Mouse (Mus musculus) gastrocnemius, adult 18-20 months (tissue): ENCODE results near the gene Hist1h3h. TPM values are rescaled to one million over a fixed set of nuclear protein-coding genes. Genes with fewer than 3 reads are reported as not detected.

ENCODE experiments used
- microRNA-seq: library from miRNA; unstranded; fragments of <30 nt; microRNA quantifications from one replicate; pipeline ENCODE4 v1.2.0, GENCODE M21; 2021
- total RNA-seq, 2 experiments: library from RNA; stranded (reverse); gene quantifications; 2 replicates each; pipeline ENCODE4 v1.2.3; 2021

The Hist1h3h gene
- total RNA-seq, 2 experiments from 2014 or later = 2.3 TPM; not detected in 1

Small RNA genes within 50 kb of the gene (microRNA-seq; reads per million reads assigned to microRNA genes)
- gene Gm44357 (not detected), gene Gm44367 (not detected), gene Gm44454 (not detected)

Other genes with a start within 250 kb of the Hist1h3h start
- under 1 TPM; 0.19 to 0.21 TPM for gene Nkapl, start 249.2 kb upstream of the Hist1h3h start, total RNA-seq
- gene Zkscan4, start 238.8 kb upstream of the Hist1h3h start, total RNA-seq = under 1 TPM; 0.40 to 0.73 TPM
- gene Gm10065, start 238.2 kb upstream of the Hist1h3h start, total RNA-seq = not detected
- 10 to 100 TPM; 22.8 to 23.3 TPM for gene AK157302, start 222.4 kb upstream of the Hist1h3h start, total RNA-seq
- 100 to 1,000 TPM; 144 to 150 TPM for gene Gm11273, start 216.2 kb upstream of the Hist1h3h start, total RNA-seq
- 1 to 10 TPM; 6.2 to 6.3 TPM for gene Zkscan8, start 186.5 kb upstream of the Hist1h3h start, total RNA-seq
- gene Olfr1366, start 174.9 kb upstream of the Hist1h3h start, total RNA-seq = not detected
- gene Olfr1535, start 157.8 kb upstream of the Hist1h3h start, total RNA-seq = not detected
- not detected for gene Olfr1364, start 135.9 kb upstream of the Hist1h3h start, total RNA-seq
- gene Olfr1362, start 103.6 kb upstream of the Hist1h3h start, total RNA-seq = not detected
- not detected for gene Olfr11, start 75.1 kb upstream of the Hist1h3h start, total RNA-seq
- not detected for gene Olfr1361, start 54.3 kb upstream of the Hist1h3h start, total RNA-seq
- not detected for gene Olfr1360, start 40.3 kb upstream of the Hist1h3h start, total RNA-seq
- gene Olfr1359, start 19.5 kb upstream of the Hist1h3h start, total RNA-seq = not detected
- 1 to 10 TPM; 3.4 to 3.7 TPM for gene Hist1h2bl, start 1.5 kb upstream of the Hist1h3h start, total RNA-seq
- 1 to 10 TPM in 1 of 2 experiments, not detected in 1; 1.5 TPM for gene Hist1h2ai, start 1.2 kb upstream of the Hist1h3h start, total RNA-seq
- not detected for gene Hist1h2bm, start 4.4 kb downstream of the Hist1h3h start, total RNA-seq
- under 1 TPM; 0.43 to 0.59 TPM for gene Hist1h4j, start 17.4 kb downstream of the Hist1h3h start, total RNA-seq
- gene Hist1h4k, start 32.8 kb downstream of the Hist1h3h start, total RNA-seq = 10 to 100 TPM; 15.2 to 22.0 TPM
- gene Hist1h2ak, start 36.2 kb downstream of the Hist1h3h start, total RNA-seq = not detected
- gene Hist1h2bn, start 36.5 kb downstream of the Hist1h3h start, total RNA-seq = 1 to 10 TPM in 1 of 2 experiments, not detected in 1; 1.1 TPM
- gene Hist1h1b, start 63.0 kb downstream of the Hist1h3h start, total RNA-seq = under 1 TPM; 0.32 to 0.52 TPM
- gene Hist1h3i, start 65.7 kb downstream of the Hist1h3h start, total RNA-seq = 10 to 100 TPM; 12.0 to 12.2 TPM
- not detected for gene Hist1h2an, start 69.6 kb downstream of the Hist1h3h start, total RNA-seq
- gene Hist1h2bp, start 69.8 kb downstream of the Hist1h3h start, total RNA-seq = not detected
- 10 to 100 TPM; 14.4 to 17.7 TPM for gene Hist1h2bq, start 92.5 kb downstream of the Hist1h3h start, total RNA-seq
- 1 to 10 TPM; 3.1 to 3.5 TPM for gene Hist1h2ao, start 92.8 kb downstream of the Hist1h3h start, total RNA-seq
- gene Hist1h4m, start 94.1 kb downstream of the Hist1h3h start, total RNA-seq = 10 to 100 TPM; 46.0 to 49.7 TPM
- 1 to 10 TPM; 5.3 to 9.1 TPM for gene Hist1h4n, start 114.5 kb downstream of the Hist1h3h start, total RNA-seq
- not detected for gene Hist1h2ap, start 115.8 kb downstream of the Hist1h3h start, total RNA-seq
- 10 to 100 TPM; 14.3 to 17.8 TPM for gene Hist1h2br, start 116.1 kb downstream of the Hist1h3h start, total RNA-seq
- gene Zfp184, start 227.4 kb downstream of the Hist1h3h start, total RNA-seq = under 1 TPM; 0.48 to 0.69 TPM